Mouse (Mus musculus): ENCODE measurements around the gene Slc30a2.

DNA sequence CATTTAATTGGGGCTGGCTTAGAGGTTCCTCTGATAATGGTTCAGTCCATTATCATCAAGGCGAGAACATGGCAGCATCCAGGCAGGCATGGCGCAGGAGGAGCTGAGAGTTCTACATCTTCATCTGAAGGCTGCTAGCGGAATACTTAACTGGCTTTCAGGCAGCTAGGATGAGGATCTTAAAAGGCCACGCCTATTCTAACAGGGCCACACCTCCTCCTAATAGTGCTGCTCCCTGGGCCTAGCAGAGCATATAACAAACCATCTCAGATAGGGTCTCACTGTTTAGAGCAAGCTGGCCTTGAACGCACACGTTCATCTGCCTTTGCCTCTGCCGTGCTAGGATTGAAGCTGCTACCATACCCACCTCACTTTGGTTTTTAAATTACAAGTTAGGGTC, 6.8 kb downstream of the Slc30a2 start:
- TF ChIP-seq CTCF (IDR thresholded peaks at IDR 0.05; ENCODE audit: insufficient read depth, low read length) (no peak), POLR2A (IDR thresholded peaks at IDR 0.05; ENCODE audit: borderline replicate concordance, extremely low read depth, low read depth, low read length) (no peak)
